Mouse (Mus musculus) erythroblast, embryonic 14.5 days (primary cell): Measurements from ENCODE around the gene Coq7.

ENCODE experiments used
- GATA1 ChIP-seq: IDR thresholded peaks from 2 replicates; pipeline ENCODE4 v1.6.1; 2012; ENCODE audit warnings: low read length, inconsistent platforms, mixed read lengths
- TAL1 ChIP-seq: IDR thresholded peaks from 3 replicates; pipeline ENCODE4 v1.6.1; 2012; ENCODE audit warnings: low read length, inconsistent platforms, mixed read lengths

DNA sequence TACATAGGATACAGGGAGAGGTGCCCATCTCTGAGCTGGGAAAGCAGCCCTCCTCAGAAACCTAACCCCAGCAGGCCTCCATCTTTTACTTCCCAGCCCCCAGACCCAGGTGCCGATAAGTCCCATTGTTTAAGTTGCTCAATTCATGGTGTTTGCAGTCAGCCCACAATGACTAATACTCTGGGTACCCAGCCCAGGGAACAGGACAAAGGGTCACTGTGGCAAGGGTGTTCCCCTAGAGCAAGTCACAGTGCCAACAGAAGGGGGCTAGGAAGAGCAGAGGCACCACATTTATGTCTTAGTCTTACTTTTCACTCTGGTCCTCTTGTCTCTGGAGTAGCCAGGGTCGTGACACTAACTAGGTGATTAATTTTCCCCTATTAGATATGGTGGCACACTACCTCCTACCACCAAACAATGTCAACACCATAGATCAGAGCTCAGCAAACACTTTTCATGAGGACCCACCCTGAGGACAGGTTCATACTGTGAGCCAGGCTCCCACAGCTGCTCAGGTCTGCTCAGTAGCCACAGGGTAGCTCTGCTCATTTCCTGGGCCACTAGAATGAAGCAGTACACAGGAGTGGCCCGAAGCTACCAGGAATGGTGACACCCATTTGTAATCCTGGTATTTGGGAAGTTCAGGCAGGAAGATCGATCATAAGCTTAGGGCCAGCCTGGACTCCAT lies 38.1 kb downstream of the Coq7 start:
- TF ChIP-seq GATA1 (no peak), TAL1 (no peak)
